Mouse (Mus musculus): ENCODE measurements around the gene Chek2.

GRCm38 (mm10) chr5:110873160-110873559 lies 33.4 kb downstream of the Chek2 start:
- TF ChIP-seq POLR2A (IDR thresholded peaks at IDR 0.05; ENCODE audit: control insufficient read depth in 1 of 2, insufficient read depth in 1 of 2, low read depth in 1 of 2, low read length in 2 of 2, poor library complexity in 1 of 2) (no peak), MYC (IDR thresholded peaks at IDR 0.05; ENCODE audit: low read depth, low read length) (no peak), TAL1 (IDR thresholded peaks at IDR 0.05; ENCODE audit: low read length) (no peak)
